ENCODE assay signal across 12 mouse cellular contexts in the genomic region with DNA sequence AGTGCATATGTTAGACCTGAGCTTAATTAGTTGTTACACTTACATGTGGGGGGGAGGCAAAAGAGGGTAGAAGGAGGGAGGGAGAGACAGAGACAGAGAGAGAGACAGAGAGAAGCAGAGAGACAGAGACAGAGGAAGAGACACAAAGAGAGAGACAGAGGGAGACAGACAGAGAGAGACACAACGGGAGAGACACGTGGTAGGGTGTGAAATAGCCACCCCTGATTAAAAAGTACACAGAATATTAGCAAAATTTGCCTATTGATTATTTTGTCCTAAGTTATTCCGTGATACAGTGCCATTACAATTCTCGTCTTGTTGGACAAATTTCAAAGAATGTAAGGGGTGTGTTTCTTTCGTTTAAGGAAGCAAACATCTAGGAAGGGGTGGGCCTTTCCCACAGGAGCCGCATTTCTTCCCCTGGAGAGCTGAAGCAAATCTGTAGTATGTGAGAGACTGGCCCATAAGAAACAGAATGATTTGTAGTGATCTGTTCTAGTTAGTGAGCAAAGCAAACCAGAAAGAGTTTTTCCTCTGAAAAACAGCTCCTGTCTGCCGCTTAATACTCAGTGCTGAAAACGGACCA. TPM values are rescaled to one million over a fixed set of nuclear protein-coding genes. Genes with fewer than 3 reads are reported as not detected.
A peak's percentile ranks its signal among the peaks of the same experiment; 100 is the strongest.
DNase-seq lines count a peak whose midpoint lies in the region; ATAC-seq and TF ChIP-seq lines count a peak whose summit lies in the region.
"Had no signal": no experiment of that assay in that cellular context is flagged by ENCODE, and none has a peak within 500 bp of the region (broad histone marks: within the 10 kb centered on the region; RNA-seq: fewer than 3 reads in every experiment).

No protein-coding gene starts in this region.

- 0 out of 2 replicates have a peak, but pooled peaks cover 2% of the 10 kb centered on the region for H3K4me1 ChIP-seq in intestine, embryonic 16.5 days (ENCODE audit: control insufficient read depth, insufficient read depth, low read length)
- no peaks in the 10 kb centered on the region; the same call in 1 of the 2 replicates for H3K4me1 ChIP-seq in intestine, embryonic 15.5 days (replicated peaks)
- H3K4me1 ChIP-seq in megakaryocyte, embryonic 14.5 days = peaks cover 47% of the 10 kb centered on the region
- peaks cover 7% of the 10 kb centered on the region for H3K4me1 ChIP-seq in liver, postnatal 0 days (ENCODE audit: insufficient read depth)
- H3K4me1 ChIP-seq: stomach, embryonic 15.5 days had no signal

- peak; percentile 39 to 51 for DNase-seq in heart, adult 9 months (ENCODE audit: low spot score in 2 of 2)
- DNase-seq in liver, postnatal 0 days = no peak
- no peak for DNase-seq in embryo, embryonic 11 days
- no peak for DNase-seq in layer of hippocampus, adult 9-10 months (ENCODE audit: low spot score)
- DNase-seq: adrenal gland, adult 8-10 months; cerebellum, adult 9-11 months; retina, postnatal 1 day had no signal

- no peak for TF ChIP-seq EP300 in liver, postnatal 0 days (IDR thresholded peaks at IDR 0.05; ENCODE audit: low read depth)

- no peak overlapping the region for H3K4me3 ChIP-seq in intestine, embryonic 16.5 days (ENCODE audit: low read length)
- H3K4me3 ChIP-seq in intestine, embryonic 15.5 days (replicated peaks) = no peak overlapping the region
- peak overlapping the region; percentile 85 for H3K4me3 ChIP-seq in megakaryocyte, embryonic 14.5 days (replicated peaks)
- peak overlapping the region; percentile 17; the same call in 1 of the 2 replicates for H3K4me3 ChIP-seq in liver, postnatal 0 days (ENCODE audit: low read depth, low read length)
- H3K4me3 ChIP-seq: stomach, embryonic 15.5 days had no signal

- H3K27me3 ChIP-seq in intestine, embryonic 16.5 days (replicated peaks; ENCODE audit: control insufficient read depth, insufficient read depth, low read length) = 0 out of 2 replicates have a peak, but pooled peaks cover 3% of the 10 kb centered on the region
- H3K27me3 ChIP-seq in intestine, embryonic 15.5 days (replicated peaks) = no peaks in the 10 kb centered on the region
- no peaks in the 10 kb centered on the region for H3K27me3 ChIP-seq in megakaryocyte, embryonic 14.5 days (replicated peaks)
- H3K27me3 ChIP-seq in liver, postnatal 0 days (ENCODE audit: insufficient read depth, low read length) = 0 out of 2 replicates have a peak, but pooled peaks cover 3% of the 10 kb centered on the region
- H3K27me3 ChIP-seq: stomach, embryonic 15.5 days had no signal

- WGBS in intestine, embryonic 16.5 days = 64% methylated on average over 8 of the region's 8 CpGs
- WGBS in intestine, embryonic 15.5 days = 64% methylated on average over 8 of the region's 8 CpGs
- 36% methylated on average over 8 of the region's 8 CpGs for WGBS in liver, postnatal 0 days (ENCODE audit: insufficient replicate concordance)

- no peak overlapping the region for H3K9ac ChIP-seq in intestine, embryonic 16.5 days (ENCODE audit: low read depth, low read length)
- no peak overlapping the region for H3K9ac ChIP-seq in intestine, embryonic 15.5 days
- no peak overlapping the region for H3K9ac ChIP-seq in liver, postnatal 0 days (replicated peaks)
- H3K9ac ChIP-seq: stomach, embryonic 15.5 days had no signal

- no peak for TF ChIP-seq CTCF in liver, postnatal 0 days (IDR thresholded peaks at IDR 0.05; ENCODE audit: low read depth)

- no peak overlapping the region for H3K27ac ChIP-seq in intestine, embryonic 16.5 days (ENCODE audit: low read length)
- H3K27ac ChIP-seq in intestine, embryonic 15.5 days = no peak overlapping the region
- no peak overlapping the region for H3K27ac ChIP-seq in liver, postnatal 0 days (ENCODE audit: low read depth)
- H3K27ac ChIP-seq: stomach, embryonic 15.5 days had no signal

- H3K36me3 ChIP-seq in intestine, embryonic 16.5 days (ENCODE audit: control insufficient read depth, insufficient read depth, low read length) = no peaks in the 10 kb centered on the region
- no peaks in the 10 kb centered on the region for H3K36me3 ChIP-seq in intestine, embryonic 15.5 days
- H3K36me3 ChIP-seq in megakaryocyte, embryonic 14.5 days (replicated peaks; ENCODE audit: low read length) = no peaks in the 10 kb centered on the region
- no peaks in the 10 kb centered on the region for H3K36me3 ChIP-seq in liver, postnatal 0 days (replicated peaks; ENCODE audit: insufficient read depth, low read length)
- H3K36me3 ChIP-seq: stomach, embryonic 15.5 days had no signal

- ATAC-seq in intestine, embryonic 16.5 days = no peak
- ATAC-seq in intestine, embryonic 15.5 days = no peak
- no peak for ATAC-seq in megakaryocyte, adult 5-6 weeks (ENCODE audit: poor library complexity, severe bottlenecking)
- no peak for ATAC-seq in liver, postnatal 0 days

- H3K9me3 ChIP-seq in intestine, embryonic 16.5 days (ENCODE audit: control insufficient read depth, low read length) = no peaks in the 10 kb centered on the region
- H3K9me3 ChIP-seq in intestine, embryonic 15.5 days = no peaks in the 10 kb centered on the region
- no peaks in the 10 kb centered on the region for H3K9me3 ChIP-seq in megakaryocyte, embryonic 14.5 days
- no peaks in the 10 kb centered on the region for H3K9me3 ChIP-seq in liver, postnatal 0 days (ENCODE audit: low read length)
- H3K9me3 ChIP-seq: stomach, embryonic 15.5 days had no signal

- 0 out of 2 replicates have a peak overlapping the region, but pooled peaks have one; percentile 9 for H3K4me2 ChIP-seq in intestine, embryonic 16.5 days (ENCODE audit: low read depth, low read length)
- H3K4me2 ChIP-seq in intestine, embryonic 15.5 days (replicated peaks) = no peak overlapping the region
- peak overlapping the region; percentile 51; the same call in 1 of the 2 replicates for H3K4me2 ChIP-seq in liver, postnatal 0 days (ENCODE audit: low read depth, low read length)
- H3K4me2 ChIP-seq: stomach, embryonic 15.5 days had no signal

RNA-seq across cellular contexts. Expression of a gene that starts 26.0 kb away (rescaled TPM):
- polyA plus RNA-seq in intestine, embryonic 16.5 days (2015; fragmentation: Nextera tagmentation; extraction: Ambion mirVana) = 26.3 and 30.6 TPM in 2 replicates
- polyA plus RNA-seq in intestine, embryonic 15.5 days (2015; fragmentation: Nextera tagmentation; extraction: Ambion mirVana) = 36.4 and 39.1 TPM in 2 replicates
- polyA plus RNA-seq in megakaryocyte, embryonic 14.5 days (2012; ENCODE audit: insufficient read depth, low replicate concordance) = 27.1 and 31.6 TPM in 2 replicates
- total RNA-seq in megakaryocyte, adult 5-6 weeks (2015) = 52.8 and 57.4 TPM in 2 replicates
- 86.5 and 89.1 TPM in 2 replicates for total RNA-seq in megakaryocyte, adult 5-6 weeks (2017)
- polyA plus RNA-seq in liver, postnatal 0 days (2015; fragmentation: Nextera tagmentation; extraction: Ambion mirVana) = 13.5 and 14.0 TPM in 2 replicates

Comparison
In these comparisons a context has a peak if more than half of its experiments do, and no peak if none do; other contexts are left out.
1. H3K4me3 ChIP-seq: peak in megakaryocyte, embryonic 14.5 days (single experiment) and liver, postnatal 0 days (single experiment); none in intestine, embryonic 16.5 days (single experiment) and intestine, embryonic 15.5 days (single experiment).
2. DNase-seq: peak in heart, adult 9 months (2 of 2); none in liver, postnatal 0 days (single experiment), embryo, embryonic 11 days (single experiment) and layer of hippocampus, adult 9-10 months (single experiment).